Mouse (Mus musculus) midbrain, embryonic 13.5 days (tissue): ENCODE measurements around the gene Mkks. TPM values are rescaled to one million over a fixed set of nuclear protein-coding genes. Genes with fewer than 3 reads are reported as not detected.

ENCODE experiments used
- ATAC-seq: fragments of 200-750 bp; cut with Nextera tagmentation; 2 replicates; pipeline ENCODE4 v1.8.0; 2017; ENCODE audit warnings: mild to moderate bottlenecking, moderate TSS enrichment, moderate library complexity
- H3K27ac ChIP-seq: fragments of 300-500 bp; sonication (generic); 2 replicates; pipeline ENCODE4 v1.5.1; 2015; ENCODE audit warnings: inconsistent platforms, mild to moderate bottlenecking, moderate library complexity
- H3K27me3 ChIP-seq: fragments of 300-500 bp; sonication (generic); 2 replicates; pipeline ENCODE4 v1.6.1; 2015; ENCODE audit warnings: mild to moderate bottlenecking, inconsistent platforms
- H3K36me3 ChIP-seq: fragments of 300-500 bp; sonication (generic); 2 replicates; pipeline ENCODE4 v1.6.1; 2015; ENCODE audit warnings: mild to moderate bottlenecking, inconsistent platforms
- H3K4me1 ChIP-seq: fragments of 300-500 bp; sonication (generic); replicated peaks from 2 replicates; pipeline ENCODE4 v1.6.1; 2015; ENCODE audit warnings: inconsistent platforms
- H3K4me2 ChIP-seq: fragments of 300-500 bp; sonication (generic); replicated peaks from 2 replicates; pipeline ENCODE4 v1.6.1; 2015; ENCODE audit warnings: moderate library complexity, mild to moderate bottlenecking, inconsistent platforms
- H3K4me3 ChIP-seq: fragments of 300-500 bp; sonication (generic); replicated peaks from 2 replicates; pipeline ENCODE4 v1.5.1; 2015; ENCODE audit warnings: mild to moderate bottlenecking, inconsistent platforms
- H3K9ac ChIP-seq: fragments of 300-500 bp; sonication (generic); replicated peaks from 2 replicates; pipeline ENCODE4 v1.6.1; 2015; ENCODE audit warnings: mild to moderate bottlenecking, inconsistent platforms
- H3K9me3 ChIP-seq: fragments of 300-500 bp; sonication (generic); 2 replicates; pipeline ENCODE4 v1.6.1; 2016; ENCODE audit warnings: mild to moderate bottlenecking, inconsistent platforms
- WGBS: fragments of 180-500 bp; shearing (Covaris S2); methylation state at CpG from one replicate; pipeline ENCODE4 v1.1.7; 2015; 5-methylcytosine and 5-hydroxymethylcytosine counted together
- polyA plus RNA-seq: library from polyadenylated mRNA; unstranded; fragments of >200 nt; fragmentation: Nextera tagmentation; extraction: Ambion mirVana; gene quantifications from 2 replicates; pipeline ENCODE4 v1.2.1, GENCODE M21; 2015

Gene Mkks
- polyA plus RNA-seq: 12.0 and 13.3 TPM in 2 replicates

GRCm38 (mm10) chr2:136891068-136891950 lies at the start of gene Mkks, which contains the start of the genes Slx4ip and AL731706.1:
Mkks (minus strand) TSS chr2:136891389.
Slx4ip (plus strand) TSS chr2:136891218.
AL731706.1 (minus strand) TSS chr2:136891389.
- H3K9ac ChIP-seq: peak within 1 kb of the TSS; percentile 71
- no peaks in the 10 kb centered on the region for H3K27me3 ChIP-seq
- no peaks in the 10 kb centered on the region for H3K9me3 ChIP-seq
- H3K27ac ChIP-seq: peak within 1 kb of the TSS; percentile 90
- under 1% methylated on average over 49 of the region's 49 CpGs for WGBS
- peak; percentile 97 for ATAC-seq
- H3K4me2 ChIP-seq: peak within 1 kb of the TSS; percentile 50
- peak within 1 kb of the TSS; percentile 61 for H3K4me3 ChIP-seq
- peaks cover 24% of the 10 kb centered on the region for H3K4me1 ChIP-seq
- H3K36me3 ChIP-seq: no peaks in the 10 kb centered on the region

- H3K36me3 ChIP-seq: no peaks in the 10 kb centered on the region
- H3K4me1 ChIP-seq: no peaks in the 10 kb centered on the region
- H3K4me3 ChIP-seq: no peak overlapping the region
- ATAC-seq: no peak
- WGBS: 93% methylated on average over 1 of the region's 1 CpGs
- H3K27me3 ChIP-seq: no peaks in the 10 kb centered on the region
- H3K9ac ChIP-seq: no peak overlapping the region
- no peak overlapping the region for H3K27ac ChIP-seq
- no peak overlapping the region for H3K4me2 ChIP-seq
- H3K9me3 ChIP-seq: no peaks in the 10 kb centered on the region
Measured at GRCm38 (mm10) chr2:136938249-136938648, 47.1 kb upstream of the Mkks start.

- Histone ChIP-seq H3K27ac (no peak overlapping the region), H3K4me3 (no peak overlapping the region), H3K27me3 (no peaks in the 10 kb centered on the region), H3K9ac (no peak overlapping the region), H3K9me3 (no peaks in the 10 kb centered on the region), H3K36me3 (no peaks in the 10 kb centered on the region), H3K4me1 (no peaks in the 10 kb centered on the region), H3K4me2 (no peak overlapping the region)
- no peak for ATAC-seq
- WGBS: 92% methylated on average over 4 of the region's 4 CpGs
Measured at GRCm38 (mm10) chr2:136936391-136937288, 45.5 kb upstream of the Mkks start.

- no peak overlapping the region for H3K9ac ChIP-seq
- H3K36me3 ChIP-seq: no peaks in the 10 kb centered on the region
- ATAC-seq: peak; percentile 27; the same call in 1 of the 2 replicates
- H3K9me3 ChIP-seq: no peaks in the 10 kb centered on the region
- no peak overlapping the region for H3K4me2 ChIP-seq
- no peak overlapping the region for H3K27ac ChIP-seq
- no peaks in the 10 kb centered on the region for H3K4me1 ChIP-seq
- H3K4me3 ChIP-seq: no peak overlapping the region
- WGBS: 76% methylated on average over 4 of the region's 4 CpGs
- H3K27me3 ChIP-seq: no peaks in the 10 kb centered on the region
Measured at GRCm38 (mm10) chr2:136921003-136921408, 29.8 kb upstream of the Mkks start.

DNA sequence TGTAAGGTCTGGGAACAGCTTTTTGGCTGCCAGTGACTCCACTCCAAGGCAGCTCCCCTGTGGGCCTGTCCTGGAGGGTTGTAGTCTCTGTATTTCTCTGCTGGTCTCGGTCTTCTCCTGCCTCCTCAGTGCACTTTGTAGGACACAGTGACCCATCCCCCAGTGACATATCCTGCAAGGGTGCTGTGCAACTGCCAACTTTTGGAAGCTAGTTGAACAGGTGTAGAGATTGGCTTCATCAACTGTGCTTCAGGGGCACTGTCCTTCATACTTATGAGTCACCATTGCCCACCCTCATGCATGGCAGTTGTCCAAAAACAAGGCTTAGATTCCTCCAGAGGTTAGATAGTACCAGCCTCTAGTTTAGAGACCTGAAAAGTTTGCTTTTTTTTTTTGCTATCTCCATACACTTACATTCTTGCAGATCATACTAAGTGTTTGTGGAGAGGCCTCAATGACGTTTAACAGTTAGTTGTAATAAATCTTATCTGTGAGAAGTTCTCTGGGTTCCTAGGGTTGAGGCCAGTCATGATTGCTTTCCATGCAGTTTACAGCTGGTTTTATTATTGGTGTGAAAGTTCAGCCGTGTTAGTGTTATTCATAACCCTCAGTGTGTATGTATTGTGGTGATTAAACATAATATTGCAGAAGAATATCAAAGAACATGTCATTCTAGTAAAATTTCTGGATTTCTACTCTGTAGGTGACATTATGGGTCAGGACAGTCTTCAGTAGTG lies 29.2 kb upstream of the Mkks start:
- H3K4me3 ChIP-seq: no peak overlapping the region
- H3K27me3 ChIP-seq: no peaks in the 10 kb centered on the region
- H3K9ac ChIP-seq: no peak overlapping the region
- H3K36me3 ChIP-seq: no peaks in the 10 kb centered on the region
- no peak overlapping the region for H3K4me2 ChIP-seq
- no peak for ATAC-seq
- WGBS: 91% methylated on average over 3 of the region's 3 CpGs
- no peaks in the 10 kb centered on the region for H3K4me1 ChIP-seq
- H3K27ac ChIP-seq: no peak overlapping the region
- no peaks in the 10 kb centered on the region for H3K9me3 ChIP-seq

GRCm38 (mm10) chr2:136919433-136919832 lies 28.2 kb upstream of the Mkks start:
- H3K4me3 ChIP-seq: no peak overlapping the region
- H3K9ac ChIP-seq: no peak overlapping the region
- no peaks in the 10 kb centered on the region for H3K36me3 ChIP-seq
- WGBS: 100% methylated on average over 1 of the region's 1 CpGs
- no peaks in the 10 kb centered on the region for H3K4me1 ChIP-seq
- H3K27ac ChIP-seq: no peak overlapping the region
- H3K27me3 ChIP-seq: no peaks in the 10 kb centered on the region
- no peak for ATAC-seq
- H3K9me3 ChIP-seq: no peaks in the 10 kb centered on the region
- no peak overlapping the region for H3K4me2 ChIP-seq

DNA sequence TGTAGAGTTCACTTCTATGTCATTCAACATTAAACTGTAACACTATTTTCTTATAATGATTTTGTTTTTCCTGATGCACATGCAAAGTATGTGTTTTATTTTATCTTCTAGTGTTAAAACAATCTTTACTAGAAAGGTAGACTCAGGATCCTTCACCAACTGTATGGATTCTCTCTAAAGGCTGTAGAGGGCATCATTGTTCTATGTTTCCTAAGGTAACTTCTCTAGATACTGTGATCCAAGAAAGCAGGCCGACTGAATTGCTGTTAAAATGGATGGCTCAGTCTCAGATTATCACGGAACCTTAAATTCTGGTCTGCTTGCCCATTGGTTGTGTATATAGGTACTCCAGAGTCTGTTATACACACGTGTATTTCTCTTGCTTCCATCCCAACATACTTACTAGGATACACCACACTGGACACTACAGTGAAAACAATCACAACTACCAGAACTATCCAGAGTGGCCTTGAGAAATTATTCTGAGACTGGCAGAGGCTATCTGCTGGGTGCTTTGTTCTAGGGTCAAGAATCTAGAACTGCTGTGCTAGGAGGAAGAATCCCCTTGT lies 23.2 kb upstream of the Mkks start:
- no peaks in the 10 kb centered on the region for H3K36me3 ChIP-seq
- peaks cover 18% of the 10 kb centered on the region for H3K4me1 ChIP-seq

DNA sequence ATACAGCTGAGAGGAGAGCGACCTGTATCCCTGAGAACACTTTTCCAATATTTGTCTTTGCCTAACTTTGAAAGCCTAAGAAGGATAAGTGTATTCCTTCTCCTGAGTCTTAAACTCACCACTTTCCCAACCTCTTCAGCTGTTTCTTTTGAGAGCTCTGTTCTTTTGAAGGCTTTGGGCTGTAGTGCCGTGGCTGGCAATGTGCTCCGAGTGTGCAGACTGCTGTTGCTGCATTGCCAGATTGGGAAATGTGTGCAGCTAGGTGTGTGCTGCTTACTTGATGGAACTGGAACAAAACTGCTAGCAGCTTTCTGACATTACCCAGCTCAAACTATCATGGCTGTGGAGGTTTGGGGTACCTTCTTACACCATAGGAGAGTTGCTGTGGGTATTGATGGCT lies 21.8 kb upstream of the Mkks start:
- ATAC-seq: no peak
- H3K27me3 ChIP-seq: no peaks in the 10 kb centered on the region
- H3K36me3 ChIP-seq: no peaks in the 10 kb centered on the region
- H3K4me3 ChIP-seq: no peak overlapping the region
- H3K9me3 ChIP-seq: no peaks in the 10 kb centered on the region
- peaks cover 18% of the 10 kb centered on the region for H3K4me1 ChIP-seq
- H3K9ac ChIP-seq: no peak overlapping the region
- H3K27ac ChIP-seq: no peak overlapping the region
- H3K4me2 ChIP-seq: no peak overlapping the region
- 10% methylated on average over 3 of the region's 3 CpGs for WGBS

More for the DNA sequence above, 23.2 kb upstream of the Mkks start:
- Histone ChIP-seq H3K27ac (no peak overlapping the region), H3K4me3 (no peak overlapping the region), H3K4me2 (no peak overlapping the region), H3K9me3 (no peaks in the 10 kb centered on the region), H3K27me3 (no peaks in the 10 kb centered on the region), H3K9ac (no peak overlapping the region)
- 0 out of 2 replicates have a peak, but pooled peaks have one; percentile 61 for ATAC-seq
- WGBS: 42% methylated on average over 3 of the region's 3 CpGs

DNA sequence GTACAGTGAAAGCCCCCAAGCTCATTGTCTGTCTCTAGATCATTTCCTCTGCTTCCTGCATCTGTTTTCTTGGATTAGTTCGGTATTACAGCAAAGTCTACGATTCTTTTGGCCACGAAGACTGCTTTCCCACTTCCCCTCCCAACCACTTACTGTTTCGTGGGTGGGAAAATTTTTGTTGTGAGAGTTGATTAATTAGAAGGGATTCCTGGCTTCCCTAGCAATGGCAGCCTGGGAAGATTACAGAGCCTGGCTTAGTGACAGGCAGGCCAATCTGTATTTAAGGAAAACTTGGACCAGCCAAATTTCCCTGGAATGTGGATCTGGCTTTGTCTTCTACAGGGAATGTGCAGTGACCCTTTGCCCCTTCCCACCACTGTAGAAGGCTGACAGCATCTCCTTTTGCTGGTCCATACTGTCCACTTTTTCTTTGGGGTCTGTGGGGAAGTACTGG lies 20.8 kb upstream of the Mkks start:
- ATAC-seq: no peak

GRCm38 (mm10) chr2:136909298-136909697 lies 18.1 kb upstream of the Mkks start:
- 70% methylated on average over 2 of the region's 2 CpGs for WGBS

More for the DNA sequence above, 20.8 kb upstream of the Mkks start:
- no peak overlapping the region for H3K4me2 ChIP-seq
- H3K4me1 ChIP-seq: peaks cover 18% of the 10 kb centered on the region
- H3K9ac ChIP-seq: no peak overlapping the region
- H3K9me3 ChIP-seq: no peaks in the 10 kb centered on the region
- H3K27ac ChIP-seq: 0 out of 2 replicates have a peak overlapping the region, but pooled peaks have one; percentile 25
- no peak overlapping the region for H3K4me3 ChIP-seq
- H3K36me3 ChIP-seq: no peaks in the 10 kb centered on the region
- WGBS: 3% methylated on average over 4 of the region's 4 CpGs
- no peaks in the 10 kb centered on the region for H3K27me3 ChIP-seq

DNA sequence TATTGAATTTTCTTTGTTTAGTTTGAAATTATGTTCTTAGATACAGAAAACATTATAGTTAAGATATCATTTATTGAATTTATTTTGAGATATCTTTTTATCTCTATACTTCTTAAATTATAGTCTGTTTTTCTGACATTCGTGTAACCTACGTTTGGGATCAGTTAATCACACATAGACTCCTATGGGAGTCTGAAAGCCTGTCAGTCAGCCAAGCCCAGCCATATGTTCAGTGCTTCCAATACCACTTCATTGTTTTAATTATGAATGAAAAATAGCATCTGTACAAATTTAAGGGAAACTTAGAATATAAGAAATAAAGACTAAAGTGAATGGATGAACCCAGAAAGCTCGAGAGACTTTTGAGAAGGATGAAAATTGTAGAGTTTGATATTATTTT lies 17.4 kb upstream of the Mkks start:
- WGBS: 75% methylated on average over 3 of the region's 3 CpGs
- H3K4me1 ChIP-seq: peaks cover 18% of the 10 kb centered on the region

More at GRCm38 (mm10) chr2:136909298-136909697, 18.1 kb upstream of the Mkks start:
- no peak overlapping the region for H3K27ac ChIP-seq
- no peaks in the 10 kb centered on the region for H3K27me3 ChIP-seq
- no peaks in the 10 kb centered on the region for H3K9me3 ChIP-seq
- no peak overlapping the region for H3K9ac ChIP-seq
- H3K4me3 ChIP-seq: no peak overlapping the region
- no peak for ATAC-seq
- H3K4me1 ChIP-seq: peaks cover 18% of the 10 kb centered on the region
- peaks cover 11% of the 10 kb centered on the region for H3K36me3 ChIP-seq
- H3K4me2 ChIP-seq: no peak overlapping the region

More for the DNA sequence above, 17.4 kb upstream of the Mkks start:
- no peak overlapping the region for H3K4me3 ChIP-seq
- no peak overlapping the region for H3K27ac ChIP-seq
- H3K9ac ChIP-seq: no peak overlapping the region
- no peak overlapping the region for H3K4me2 ChIP-seq
- H3K9me3 ChIP-seq: no peaks in the 10 kb centered on the region
- H3K36me3 ChIP-seq: peaks cover 11% of the 10 kb centered on the region
- ATAC-seq: no peak
- H3K27me3 ChIP-seq: no peaks in the 10 kb centered on the region
